Mouse (Mus musculus) hematopoietic stem cell, adult 5-6 weeks (primary cell): ENCODE data around the gene Ptpn1. TPM values are rescaled to one million over a fixed set of nuclear protein-coding genes. Genes with fewer than 3 reads are reported as not detected.

Source experiments
- ATAC-seq, 2 experiments: fragments of 125-278 bp in 1 of 2; replicated peaks in 1 of 2; 2 replicates each; pipeline ENCODE4 v1.8.0; 2016 to 2017; ENCODE audit warnings: inconsistent platforms in 2 of 2, mild to moderate bottlenecking in 2 of 2, moderate number of reproducible peaks in 2 of 2, low read depth in 1 of 2, moderate TSS enrichment in 1 of 2; ENCODE audit not compliant: low FRiP score in 2 of 2, poor library complexity in 2 of 2, severe bottlenecking in 2 of 2, insufficient read depth in 1 of 2, low TSS enrichment in 1 of 2
- total RNA-seq: library from RNA; stranded (forward); fragments of 172-1452, 232-1000 nt; gene quantifications from 2 replicates; pipeline ENCODE4 v1.2.3, GENCODE M21; 2017

Ptpn1 gene
- total RNA-seq, 1 experiment from 2014 or later: 61.6 TPM

DNA sequence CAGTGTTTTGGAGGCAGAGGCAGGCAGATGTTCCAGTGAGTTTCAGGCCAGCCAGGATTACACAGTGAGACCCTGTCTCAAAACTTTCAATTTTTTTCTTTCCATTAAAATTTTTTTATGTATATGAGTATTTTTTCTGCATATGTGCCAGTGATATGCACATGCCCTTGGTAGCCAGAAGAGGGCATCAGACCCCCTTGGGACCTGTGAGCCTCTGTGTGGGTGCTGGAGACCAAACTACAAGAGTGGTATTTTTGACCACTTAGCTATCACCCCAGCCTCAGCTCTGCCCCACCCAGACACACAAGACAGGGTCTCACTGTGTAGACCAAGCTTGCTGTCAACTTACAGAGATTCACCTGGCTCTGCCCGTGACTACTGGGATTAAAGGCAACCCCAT, 25.7 kb downstream of the Ptpn1 start:
- 0 out of 4 replicates have a peak, but pooled peaks of 1 of the 2 experiments have one; percentile 22 for ATAC-seq

GRCm38 (mm10) chr2:167958082-167958788, 26.4 kb downstream of the Ptpn1 start:
- ATAC-seq: no peak

- peak; percentile 38 to 52; a peak in 2 of 4 replicates for ATAC-seq
Observed at GRCm38 (mm10) chr2:167958843-167959242, 27.0 kb downstream of the Ptpn1 start.

GRCm38 (mm10) chr2:167959384-167959911, 27.6 kb downstream of the Ptpn1 start:
- no peak for ATAC-seq

GRCm38 (mm10) chr2:167959996-167960395, 28.1 kb downstream of the Ptpn1 start:
- ATAC-seq: no peak

GRCm38 (mm10) chr2:167960584-167960983, 28.7 kb downstream of the Ptpn1 start:
- no peak for ATAC-seq

DNA sequence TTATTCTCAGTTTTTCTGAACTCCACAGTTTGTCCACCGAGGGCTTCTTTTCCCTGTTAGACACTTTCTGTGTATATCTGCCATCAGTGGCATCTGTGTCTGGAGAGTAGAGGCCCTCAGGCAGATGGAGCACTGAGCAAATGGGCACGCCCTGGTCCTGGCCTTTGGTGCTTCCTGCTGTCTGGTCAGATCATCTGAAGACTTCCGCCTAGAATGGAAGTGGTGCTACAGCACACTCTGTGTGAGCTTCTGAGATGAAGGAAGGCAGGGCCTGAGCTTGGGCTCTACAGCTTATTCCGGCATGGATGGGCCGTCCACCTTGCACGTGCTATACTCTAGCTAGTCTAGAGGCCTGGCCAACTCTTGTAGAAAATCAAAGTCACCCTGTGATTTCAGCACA, 30.5 kb downstream of the Ptpn1 start:
- no peak for ATAC-seq

- no peak for ATAC-seq
Observed at GRCm38 (mm10) chr2:167963176-167963575, 31.3 kb downstream of the Ptpn1 start.

- no peak for ATAC-seq
Observed at GRCm38 (mm10) chr2:167963778-167964300, 32.0 kb downstream of the Ptpn1 start.

DNA sequence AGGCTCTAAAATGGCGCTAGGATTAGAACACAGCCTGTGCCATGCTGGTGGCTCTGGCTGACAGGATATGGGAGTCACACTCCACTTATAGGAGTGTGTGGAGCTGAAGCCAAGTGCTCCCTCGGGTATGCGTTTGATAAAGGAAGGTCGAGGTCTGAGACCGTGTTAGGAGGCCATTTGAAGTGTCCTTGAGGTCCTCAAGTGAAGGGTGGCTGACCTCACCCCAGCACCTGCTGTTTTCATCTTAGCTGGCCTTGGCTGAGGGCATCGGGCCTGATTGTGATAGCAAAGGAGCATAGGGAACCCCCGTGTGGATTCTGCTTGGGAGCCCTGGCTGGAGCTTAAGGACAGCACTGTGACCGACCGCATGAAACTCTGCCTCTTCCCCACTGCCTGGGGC, 32.5 kb downstream of the Ptpn1 start:
- no peak for ATAC-seq

DNA sequence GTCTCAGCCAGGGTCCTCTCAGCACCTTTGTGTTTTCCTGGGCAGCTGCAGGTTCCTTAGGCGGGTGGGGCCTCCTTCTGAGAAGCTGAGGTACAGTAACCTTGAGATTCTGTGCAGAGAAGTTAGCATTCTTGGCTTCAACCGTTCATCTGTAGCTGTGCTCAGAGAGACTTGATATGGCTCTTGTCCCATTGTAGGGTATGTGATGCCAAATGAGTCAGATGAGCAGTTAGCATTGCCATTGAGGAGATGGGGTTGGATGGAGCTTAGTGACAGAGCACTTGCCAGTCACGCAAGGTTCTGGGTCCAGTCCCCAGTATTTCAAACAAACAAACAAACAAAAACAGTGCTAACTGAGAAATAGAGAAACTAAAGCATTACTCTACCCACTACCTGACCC, 34.1 kb downstream of the Ptpn1 start:
- ATAC-seq: no peak

- no peak for ATAC-seq
Observed at GRCm38 (mm10) chr2:167968504-167968903, 36.6 kb downstream of the Ptpn1 start.

DNA sequence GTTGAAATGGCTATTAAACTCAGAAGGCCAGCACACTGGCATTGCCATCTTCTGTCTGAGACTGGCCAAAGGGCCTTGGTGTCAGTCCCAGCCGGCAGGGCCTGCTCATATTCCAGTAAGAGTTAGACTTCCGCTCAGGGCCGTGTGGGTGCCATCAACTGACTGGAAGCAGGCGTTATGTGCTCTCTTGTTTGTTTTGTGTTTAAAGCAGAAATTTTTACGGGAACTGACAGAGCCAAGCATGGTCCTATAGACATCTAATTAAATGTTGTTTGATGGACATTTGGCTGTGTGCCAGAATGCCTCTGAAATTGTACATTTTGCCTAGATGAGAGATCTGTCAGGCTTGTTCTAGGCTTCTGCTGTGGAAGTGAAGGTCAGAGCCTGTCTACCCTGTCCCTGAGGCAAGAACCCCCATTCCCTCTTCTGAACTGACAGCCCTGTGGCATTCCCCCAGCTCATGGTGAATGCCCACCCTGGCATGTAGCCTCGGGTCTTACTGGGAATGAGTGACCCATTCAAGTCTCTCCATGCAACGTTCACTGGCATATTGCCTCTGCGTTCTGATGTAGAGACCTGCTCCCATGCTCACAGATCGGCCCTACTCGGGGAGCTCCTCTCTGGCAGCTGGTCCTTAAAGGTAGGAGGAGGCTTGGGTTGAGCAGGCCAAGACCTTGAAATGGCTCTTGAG, 38.1 kb downstream of the Ptpn1 start:
- ATAC-seq: no peak

DNA sequence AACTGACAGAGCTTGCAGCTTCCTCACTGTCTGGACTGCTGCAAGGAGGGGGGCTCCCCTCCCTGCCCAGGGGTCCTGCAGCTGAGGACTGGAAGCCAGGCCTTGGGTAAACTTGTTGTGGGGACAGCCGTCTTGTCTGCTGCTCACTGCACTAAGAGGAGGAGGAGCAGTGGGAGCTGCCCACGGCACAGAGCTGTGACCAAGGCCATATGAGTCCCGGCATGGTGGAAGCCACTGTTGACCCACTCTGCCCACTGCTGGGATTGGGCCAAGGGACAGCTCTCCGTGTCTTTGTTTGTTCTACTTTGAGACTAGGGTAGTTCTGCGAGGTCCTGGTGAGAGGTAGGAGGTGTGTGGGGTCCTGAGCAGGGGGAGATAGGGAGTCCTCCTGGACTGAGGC, 40.3 kb downstream of the Ptpn1 start:
- ATAC-seq: no peak

- no peak for ATAC-seq
Observed at GRCm38 (mm10) chr2:167972809-167973208, 41.0 kb downstream of the Ptpn1 start.

GRCm38 (mm10) chr2:167975746-167976145, 43.9 kb downstream of the Ptpn1 start:
- peak in 1 of 2 experiments; percentile 39; a peak in 3 of 4 replicates for ATAC-seq

GRCm38 (mm10) chr2:167978271-167978670, 46.4 kb downstream of the Ptpn1 start:
- ATAC-seq: no peak

- peak; percentile 13 to 42; a peak in 1 of 4 replicates for ATAC-seq
Observed at GRCm38 (mm10) chr2:167980391-167980790, 48.5 kb downstream of the Ptpn1 start.
